Mouse (Mus musculus) right cerebral cortex, adult 18-20 months (tissue): ENCODE measurements at regions not wholly inside any gene's neighbourhood (a gene's known extent, or its start where the extent isn't known, plus 50 kb on each side); places are given as distances from the start of the nearest gene placed in this dataset.
"Not testable (repeated sequence)": the region's sequence is repeated elsewhere in the genome, so short reads cannot be mapped to it uniquely, and the experiment has no call there.

Source experiments
- DNase-seq: peaks from one replicate; pipeline ENCODE4 v3.0.0; 2022; ENCODE audit warnings: mixed read lengths

DNA sequence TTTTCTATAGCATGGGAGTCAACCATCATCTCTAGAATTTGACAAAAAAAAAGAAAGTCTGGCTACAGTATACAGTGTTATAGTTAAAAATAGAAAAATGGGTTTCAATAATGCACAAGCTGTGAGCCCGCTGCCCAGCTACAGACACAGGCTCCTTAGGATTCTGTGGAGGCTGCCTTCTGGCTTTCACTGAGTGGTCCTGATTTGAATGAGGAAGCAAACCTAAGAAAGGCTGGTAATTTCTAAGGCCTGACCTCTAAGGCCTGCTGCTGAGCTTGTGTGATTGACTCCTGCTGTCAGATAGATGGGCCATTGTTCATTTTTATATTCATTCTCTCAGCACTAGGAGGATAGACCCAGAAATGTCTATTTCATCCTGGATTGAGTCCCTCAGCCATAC, 67.7 kb downstream of the Alg10b start:
- no peak for DNase-seq

DNA sequence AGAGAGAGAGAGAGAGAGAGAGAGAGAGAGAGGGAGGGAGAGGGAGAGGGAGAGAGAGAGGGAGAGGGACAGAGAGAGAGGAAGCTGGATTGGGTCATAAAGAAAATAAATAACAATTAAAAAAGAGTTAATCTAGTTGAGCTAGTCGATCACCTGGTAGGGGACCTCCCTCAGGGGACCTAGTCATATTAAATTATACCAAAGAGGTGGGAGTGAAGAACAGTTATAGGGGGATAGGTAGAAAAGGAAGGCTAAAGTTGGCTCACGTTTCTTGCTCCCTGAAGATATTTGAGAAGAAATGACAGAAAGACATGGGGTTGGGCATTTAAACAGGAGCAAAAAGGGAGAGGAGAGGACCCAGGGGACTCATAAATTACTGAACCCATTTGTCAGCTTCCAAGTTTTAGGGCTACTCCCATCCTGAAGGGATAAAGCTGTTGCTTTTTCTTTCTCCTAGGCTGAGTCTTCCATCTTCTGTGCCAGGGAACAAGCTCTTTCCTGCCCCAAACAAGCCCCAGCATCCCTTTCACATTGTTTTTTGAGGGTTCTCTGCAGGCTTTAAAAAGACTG, 70.3 kb downstream of the Alg10b start:
- DNase-seq: no peak

- DNase-seq: no peak
Measured at GRCm38 (mm10) chr15:90298566-90298965, 74.5 kb downstream of the Alg10b start.

GRCm38 (mm10) chr15:90303393-90303792, 79.3 kb downstream of the Alg10b start:
- peak; percentile 73 for DNase-seq

DNA sequence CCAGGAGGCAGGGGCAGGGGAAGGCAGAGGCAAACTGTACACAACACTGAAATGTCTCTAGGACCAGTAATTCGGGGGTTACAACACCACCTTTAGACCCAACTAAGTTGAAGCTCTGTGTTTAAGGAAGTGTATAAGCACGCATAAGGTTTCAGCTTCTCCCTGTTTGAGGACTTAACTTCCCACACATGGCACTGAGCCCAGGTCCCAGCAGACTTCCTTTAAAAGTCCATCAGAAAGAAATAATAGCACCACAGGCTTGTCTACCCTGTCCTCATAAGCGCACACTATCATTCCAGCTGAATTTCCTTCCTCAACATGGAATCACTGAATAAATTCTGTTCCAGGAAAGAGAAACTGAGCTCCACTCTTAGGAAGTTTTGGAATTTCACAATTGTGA, 80.9 kb downstream of the Alg10b start:
- peak; percentile 23 for DNase-seq

DNA sequence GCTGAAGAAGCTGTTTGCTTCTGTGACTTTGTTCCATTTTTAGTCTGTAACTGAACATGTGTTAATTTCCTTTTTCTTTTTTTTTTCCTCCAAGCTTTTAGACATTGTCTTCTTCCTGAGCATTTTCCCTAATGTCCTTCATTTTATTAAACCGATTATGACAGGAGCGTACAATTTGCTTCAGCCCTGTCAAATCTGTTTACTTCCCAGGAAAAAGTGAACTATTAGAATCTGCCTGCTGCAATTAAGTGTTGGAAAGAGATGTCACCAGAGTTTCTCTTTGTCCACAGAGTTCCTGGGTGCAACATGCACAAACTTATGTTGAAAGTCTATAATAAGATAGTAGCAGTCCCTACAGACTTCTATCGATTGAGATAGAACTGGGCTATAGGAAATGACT, 82.8 kb downstream of the Alg10b start:
- DNase-seq: no peak

DNA sequence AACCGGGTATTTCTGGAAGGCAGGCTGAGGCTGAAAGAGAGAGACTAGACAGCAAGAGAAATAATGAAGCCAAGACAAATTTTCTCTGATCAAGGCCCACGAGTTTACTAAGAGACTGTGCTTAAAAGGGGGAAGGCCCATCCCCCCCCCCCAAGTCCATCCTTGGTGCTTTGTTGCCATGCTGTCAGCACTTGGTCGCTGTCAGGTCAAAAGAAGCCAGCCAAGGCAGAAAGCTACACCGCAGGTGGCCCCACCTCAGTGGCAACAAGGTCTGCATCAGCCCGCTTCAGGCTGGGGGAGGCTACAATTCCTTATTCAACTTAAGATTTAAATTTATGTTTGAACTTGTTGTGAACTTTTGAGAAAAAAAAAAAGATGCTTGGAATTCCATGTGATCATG, 84.3 kb downstream of the Alg10b start:
- DNase-seq: not testable (repeated sequence)

DNA sequence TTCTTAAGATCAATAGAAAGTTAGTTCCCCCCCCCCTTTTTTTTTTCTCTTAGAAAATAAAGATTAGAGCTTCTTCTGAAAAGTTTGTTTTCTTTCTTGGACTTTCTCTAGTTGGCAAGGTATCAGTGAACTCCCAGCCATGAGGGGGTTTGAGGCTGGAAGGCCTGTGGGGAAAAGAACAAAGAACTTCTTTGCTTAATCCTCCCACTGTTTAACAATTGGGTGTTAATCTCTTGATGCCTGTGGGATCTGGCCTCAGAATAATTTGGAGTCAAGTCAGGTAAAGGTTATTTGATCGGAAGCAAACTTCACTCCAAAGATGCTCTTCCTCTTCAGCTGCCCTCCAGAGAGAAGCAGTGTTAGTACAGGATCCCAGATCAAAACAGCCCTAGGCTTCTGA, 84.8 kb downstream of the Alg10b start:
- DNase-seq: no peak

DNA sequence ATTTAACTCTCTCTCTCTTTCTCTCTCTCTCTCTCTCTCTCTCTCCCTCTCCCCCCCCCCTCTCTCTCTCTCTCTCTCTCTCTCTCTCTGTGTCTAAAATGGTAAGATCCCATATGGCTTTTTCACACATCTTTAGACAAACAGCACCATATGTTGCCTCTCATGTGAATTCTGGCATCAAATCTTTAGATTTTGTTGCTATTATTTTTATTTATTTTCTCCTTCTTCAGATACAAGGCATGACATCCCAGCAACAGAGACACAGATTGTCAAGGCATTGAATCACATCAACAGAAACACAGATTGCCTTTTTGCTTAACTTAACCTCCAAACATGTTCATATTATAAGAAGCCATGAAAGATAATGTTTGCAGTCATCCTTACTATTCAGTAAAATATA, 85.6 kb downstream of the Alg10b start:
- no peak for DNase-seq

- DNase-seq: no peak
Measured at GRCm38 (mm10) chr15:90321774-90322173, 97.7 kb downstream of the Alg10b start.

- DNase-seq: no peak
Measured at GRCm38 (mm10) chr15:90333275-90333674, 109.2 kb downstream of the Alg10b start.

DNA sequence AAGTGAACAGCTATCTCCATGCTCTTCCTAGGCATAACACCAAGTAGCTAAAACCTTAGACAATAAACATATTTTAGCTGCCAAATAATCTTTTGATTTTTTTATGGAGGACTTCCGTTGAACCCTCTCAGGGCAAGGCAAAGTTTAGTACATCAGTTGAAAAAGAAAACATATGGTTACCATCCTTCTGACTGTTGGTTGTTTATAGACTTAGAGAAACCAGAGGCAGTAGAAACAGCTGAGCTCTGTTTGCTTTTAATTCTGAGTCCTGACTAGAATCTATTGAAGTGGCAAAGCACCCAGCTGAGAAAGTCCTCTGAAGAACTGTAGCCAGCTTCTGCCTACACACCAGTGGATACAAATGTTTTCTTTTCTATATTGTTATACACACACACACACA, 109.7 kb downstream of the Alg10b start:
- no peak for DNase-seq

DNA sequence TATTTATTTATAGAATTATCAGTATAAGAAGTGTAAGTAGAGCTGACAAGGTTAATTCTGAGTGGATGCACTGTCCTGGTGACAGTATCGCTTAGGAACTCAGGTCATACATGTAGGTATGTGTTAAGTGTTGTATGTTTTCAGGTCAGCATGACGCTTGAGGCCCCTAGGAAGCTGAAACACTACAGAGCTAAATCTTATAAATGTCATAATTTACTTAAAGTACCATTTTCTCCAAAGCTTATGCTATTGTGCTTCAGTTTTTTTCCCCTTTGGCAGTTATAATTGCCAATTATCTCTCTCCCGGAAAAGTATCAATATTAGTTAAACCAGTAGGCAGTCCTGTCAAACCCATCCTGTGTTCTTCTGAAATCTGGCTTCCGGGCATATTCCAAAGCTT, 110.3 kb downstream of the Alg10b start:
- no peak for DNase-seq

DNA sequence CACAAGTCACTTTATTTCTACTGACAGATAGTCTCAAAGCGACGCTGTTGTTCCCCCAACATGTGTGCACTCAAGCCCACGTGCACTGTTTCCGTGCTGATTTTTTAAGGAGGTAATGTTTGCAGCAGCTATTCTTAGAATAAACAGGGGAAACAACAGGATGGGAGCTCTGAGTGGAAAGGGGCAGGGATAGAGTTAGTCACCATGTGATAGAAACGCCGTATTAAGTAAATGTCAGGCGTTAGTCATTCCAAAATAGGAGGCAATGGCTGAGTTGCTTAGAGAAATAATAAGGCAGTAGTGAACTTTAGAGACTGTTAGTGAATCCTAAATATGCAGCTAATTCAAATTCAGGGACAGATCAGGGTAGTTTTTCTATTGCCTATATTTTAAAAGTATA, 111.4 kb downstream of the Alg10b start:
- DNase-seq: peak; percentile 4

DNA sequence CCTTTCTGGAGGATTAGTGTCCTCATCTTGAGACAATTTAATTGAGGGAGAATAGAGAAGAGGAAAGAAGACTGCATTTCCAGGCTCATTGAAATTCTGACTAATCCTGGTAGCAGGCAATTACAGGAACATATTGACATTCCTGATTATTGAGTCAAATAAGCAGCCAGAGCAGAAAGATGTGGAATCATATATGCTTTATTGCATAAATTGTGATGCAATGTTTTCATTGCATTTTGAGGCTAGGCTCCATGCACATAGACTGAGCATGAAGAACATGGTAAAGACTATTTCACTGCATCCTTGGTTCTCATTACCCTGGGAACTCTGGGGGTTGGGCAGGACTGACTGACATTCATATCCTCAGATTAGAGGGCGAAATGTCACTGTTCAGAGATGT, 116.0 kb downstream of the Alg10b start:
- no peak for DNase-seq

GRCm38 (mm10) chr15:90341261-90341660, 117.2 kb downstream of the Alg10b start:
- DNase-seq: no peak

DNA sequence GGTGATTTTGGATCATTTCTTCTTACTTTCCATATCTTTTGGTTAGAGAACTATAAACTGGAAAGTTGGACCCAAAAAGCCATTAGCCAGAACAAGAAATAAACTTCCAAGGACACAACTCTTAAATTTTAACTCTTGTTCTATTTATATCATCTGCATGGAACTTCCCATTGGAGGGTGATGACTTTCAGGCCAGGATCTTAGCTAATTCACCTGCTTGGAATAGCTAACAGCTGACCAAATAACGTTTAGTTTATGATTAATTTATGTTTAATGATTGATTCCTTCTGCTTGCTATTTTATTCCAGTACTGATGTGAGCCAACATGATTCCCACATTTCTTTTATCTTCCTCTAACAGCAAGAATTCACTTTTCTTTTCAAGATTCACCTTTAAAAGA, 119.7 kb downstream of the Alg10b start:
- no peak for DNase-seq

GRCm38 (mm10) chr15:90344956-90345355, 120.8 kb downstream of the Alg10b start:
- DNase-seq: no peak

DNA sequence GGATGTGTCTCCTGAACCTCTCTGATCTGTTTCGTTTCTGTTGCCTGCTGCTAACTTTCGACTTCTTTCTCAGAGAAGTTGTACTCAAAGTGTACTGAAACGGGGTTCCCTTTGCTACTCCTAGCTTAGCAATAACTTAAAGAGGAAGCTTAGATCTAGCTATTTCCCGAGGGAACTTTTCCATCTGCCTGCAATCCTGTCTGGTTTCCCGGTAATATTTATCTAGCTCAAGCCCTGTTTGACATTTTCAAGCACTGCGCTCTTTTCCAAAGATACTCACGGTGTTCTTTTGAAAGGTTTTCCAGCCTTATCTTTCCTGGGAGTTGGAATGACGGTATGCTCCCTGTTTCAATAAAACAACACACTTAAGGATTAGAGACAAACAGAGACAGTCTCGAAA, 122.1 kb downstream of the Alg10b start:
- DNase-seq: no peak

GRCm38 (mm10) chr15:90346757-90347156, 122.6 kb downstream of the Alg10b start:
- peak; percentile 3 for DNase-seq

DNA sequence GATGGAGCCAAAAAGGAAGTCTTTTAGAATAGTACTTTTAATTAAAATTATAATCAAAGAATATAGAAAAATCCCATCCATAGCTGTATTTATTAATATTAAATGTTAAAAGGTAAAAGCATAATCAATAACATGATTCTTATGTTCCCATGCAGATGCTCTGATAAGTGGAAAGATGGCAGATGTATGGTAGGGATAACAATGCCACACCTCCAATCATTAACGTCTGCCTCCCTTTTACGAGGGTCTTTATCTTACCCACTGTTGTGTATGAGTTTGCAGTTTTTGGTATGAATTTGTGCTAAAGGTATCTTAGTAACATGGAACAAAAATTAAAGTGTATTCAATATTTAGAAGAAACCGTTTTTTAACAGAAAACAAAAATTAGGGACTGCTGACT, 127.8 kb downstream of the Alg10b start:
- no peak for DNase-seq

- DNase-seq: no peak
Measured at GRCm38 (mm10) chr15:90365656-90366055, 141.5 kb downstream of the Alg10b start.

DNA sequence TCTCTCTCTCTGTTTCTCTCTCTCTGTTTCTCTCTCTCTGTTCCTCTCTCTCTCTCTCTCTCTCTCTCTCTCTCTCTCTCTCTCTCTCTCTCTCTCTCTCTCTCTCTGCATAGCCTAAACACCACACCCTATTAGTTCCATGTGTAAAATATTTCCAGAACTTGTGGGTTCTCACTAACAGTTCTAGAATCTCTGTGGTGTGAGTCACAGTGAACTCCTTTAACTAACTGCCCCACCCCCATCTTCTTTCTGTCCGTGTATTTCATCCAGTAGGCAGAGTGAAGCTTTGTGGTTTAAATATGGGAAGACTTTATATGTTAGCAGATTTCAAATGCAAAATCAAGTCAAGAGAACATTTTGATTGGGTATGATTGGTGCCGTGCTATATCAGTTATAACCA, 153.8 kb downstream of the Alg10b start:
- DNase-seq: no peak

- DNase-seq: no peak
Measured at GRCm38 (mm10) chr15:90396961-90397360, 172.8 kb downstream of the Alg10b start.

- no peak for DNase-seq
Measured at GRCm38 (mm10) chr15:90397691-90398377, 173.7 kb downstream of the Alg10b start.
